Mouse (Mus musculus): ENCODE data around the gene Nudt5.
A peak's percentile ranks its signal among the peaks of the same experiment; 100 is the strongest.
"Not testable (repeated sequence)": the region's sequence is repeated elsewhere in the genome, so short reads cannot be mapped to it uniquely, and the experiment has no call there.

Gene Nudt5

GRCm38 (mm10) chr2:5844873-5845631 is at the start of gene Nudt5, which contains the start of gene Cdc123:
Nudt5 (plus strand) TSS chr2:5845019.
Cdc123 (minus strand) TSS chr2:5845164.
- peak; percentile 86 for DNase-seq

DNA sequence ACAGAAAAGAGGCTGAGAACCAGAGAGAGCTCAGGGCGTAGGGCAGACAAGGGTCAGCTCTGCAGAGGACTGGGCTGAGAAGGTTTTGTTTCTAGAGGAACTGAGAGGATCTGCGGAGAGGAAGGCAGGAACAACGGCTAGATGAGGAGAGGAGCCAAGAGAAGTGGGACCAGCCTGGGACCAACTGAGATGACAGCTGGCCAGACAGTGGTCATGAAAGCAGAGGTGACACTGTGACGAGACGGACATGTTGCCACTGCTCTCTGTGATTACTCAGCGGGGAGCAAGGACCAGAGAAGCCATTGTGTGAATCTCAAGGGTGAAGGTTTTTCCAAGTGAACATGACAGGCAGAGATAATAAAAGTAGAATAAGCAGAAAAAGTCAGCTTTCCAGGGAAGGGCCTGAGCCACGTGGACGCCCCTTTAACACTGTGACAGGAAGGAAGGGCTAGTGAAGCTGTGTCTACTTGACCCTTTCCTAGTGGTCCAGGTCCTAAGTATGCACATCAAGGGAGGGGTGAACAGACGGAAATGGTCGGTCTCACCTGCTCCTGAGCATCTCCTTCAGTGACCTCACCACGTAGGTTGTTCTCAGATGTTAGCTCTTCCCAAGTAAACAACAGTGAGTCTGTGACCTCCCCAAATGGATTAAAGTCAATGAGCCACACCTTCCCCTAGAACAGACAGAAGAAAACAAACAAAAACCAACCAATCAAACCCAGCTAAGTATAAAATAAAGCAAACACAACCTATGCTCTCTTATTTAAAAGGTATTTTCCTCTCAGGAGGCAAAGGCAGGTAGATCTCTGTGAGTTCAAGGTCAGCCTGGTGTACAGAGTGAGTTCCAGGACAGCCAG is 46.8 kb upstream of the Nudt5 start:
- no peak for DNase-seq

DNA sequence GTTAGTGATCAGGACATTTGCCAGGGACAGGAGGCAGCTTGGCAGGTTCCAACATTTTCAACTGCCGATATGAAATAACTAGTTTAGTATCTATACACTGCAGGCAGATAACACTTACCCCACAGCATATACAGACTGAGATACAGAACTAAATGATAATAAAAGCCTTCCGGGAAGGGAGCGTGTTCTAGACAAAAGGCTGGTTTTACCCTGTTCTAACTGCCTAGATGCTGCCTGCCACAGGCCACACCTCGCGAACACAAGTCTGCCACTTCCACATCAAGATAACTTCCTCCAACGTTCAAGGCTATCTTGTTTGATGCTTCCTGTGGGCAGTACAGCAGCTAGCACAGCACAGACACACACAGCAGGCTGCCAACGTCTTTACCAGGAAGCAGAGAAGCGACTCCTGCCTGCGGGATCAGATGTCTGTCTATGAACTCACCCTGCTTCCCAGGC is 43.6 kb upstream of the Nudt5 start:
- DNase-seq: peak; percentile 49

GRCm38 (mm10) chr2:5801927-5802590 is 42.8 kb upstream of the Nudt5 start:
- DNase-seq: no peak

DNA sequence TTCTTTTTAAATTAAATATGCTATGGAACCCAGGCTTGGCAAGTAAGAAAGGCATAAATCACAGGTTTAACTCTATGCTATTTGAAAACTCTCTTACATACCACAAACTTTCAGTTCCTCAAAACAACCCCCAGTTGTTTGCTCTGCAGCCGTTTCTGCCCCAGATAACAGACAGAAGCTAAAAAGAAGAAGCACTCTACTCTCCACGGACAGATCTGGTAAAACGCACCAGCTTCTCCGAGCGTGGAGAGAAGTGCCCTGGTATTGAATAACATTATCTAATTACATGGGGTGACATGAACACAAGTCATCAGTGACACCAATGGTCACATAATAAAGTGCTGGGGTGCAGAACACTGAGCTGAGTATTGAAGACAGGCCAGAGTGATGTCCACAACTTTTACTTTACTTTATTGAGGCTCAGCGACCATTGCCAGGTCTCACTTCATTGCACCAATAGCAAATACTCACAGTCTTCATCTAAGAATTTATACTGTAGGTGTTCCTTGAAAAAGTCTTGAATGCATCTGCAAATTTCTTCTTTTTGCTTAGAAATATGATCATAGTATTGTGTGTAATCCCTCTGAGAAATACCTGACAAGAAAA is 40.3 kb upstream of the Nudt5 start:
- no peak for DNase-seq

- no peak for DNase-seq
Measured at GRCm38 (mm10) chr2:5805228-5805627, 39.6 kb upstream of the Nudt5 start.

GRCm38 (mm10) chr2:5806201-5806600 is 38.6 kb upstream of the Nudt5 start:
- DNase-seq: not testable (repeated sequence)

- DNase-seq: no peak
Measured at GRCm38 (mm10) chr2:5810036-5810718, 34.6 kb upstream of the Nudt5 start.

GRCm38 (mm10) chr2:5811235-5811782 is 33.5 kb upstream of the Nudt5 start:
- no peak for DNase-seq

DNA sequence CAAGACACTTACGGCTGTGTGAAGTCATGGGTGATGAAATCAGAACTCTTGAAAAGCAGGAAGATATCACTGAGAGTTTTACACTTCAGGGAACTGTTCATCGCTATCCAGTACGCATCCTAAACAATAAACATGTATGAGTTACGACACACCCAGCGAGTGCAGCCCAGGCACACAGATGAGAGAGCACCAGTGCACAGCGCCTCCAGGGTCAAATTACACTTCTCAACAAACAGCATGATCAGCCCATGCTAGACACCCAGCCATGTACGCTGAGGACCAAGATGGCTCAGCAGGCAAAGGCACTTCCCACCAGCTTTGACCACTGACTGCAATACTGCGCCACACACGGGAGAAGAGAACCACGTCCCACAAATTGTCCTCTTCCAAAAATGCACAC is 23.6 kb upstream of the Nudt5 start:
- no peak for DNase-seq

DNA sequence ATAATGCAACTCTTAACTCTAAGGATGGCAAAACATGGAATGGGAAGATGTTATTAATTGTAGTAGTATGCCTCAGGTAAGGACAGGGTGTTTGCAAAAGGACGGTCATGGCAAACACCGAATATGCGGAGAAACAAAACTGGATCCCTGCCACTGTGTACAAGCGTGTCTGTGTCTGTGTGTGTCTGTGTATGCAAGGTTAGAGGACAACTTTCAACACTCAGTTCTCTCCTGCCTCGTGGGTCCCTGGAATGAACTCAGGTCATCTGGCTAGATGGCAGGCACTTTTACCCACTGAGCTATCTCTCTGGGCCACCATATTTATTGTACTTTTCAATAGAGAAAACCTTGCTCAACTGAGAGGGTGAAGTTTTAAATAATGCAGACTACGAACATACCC is 22.4 kb upstream of the Nudt5 start:
- no peak for DNase-seq

DNA sequence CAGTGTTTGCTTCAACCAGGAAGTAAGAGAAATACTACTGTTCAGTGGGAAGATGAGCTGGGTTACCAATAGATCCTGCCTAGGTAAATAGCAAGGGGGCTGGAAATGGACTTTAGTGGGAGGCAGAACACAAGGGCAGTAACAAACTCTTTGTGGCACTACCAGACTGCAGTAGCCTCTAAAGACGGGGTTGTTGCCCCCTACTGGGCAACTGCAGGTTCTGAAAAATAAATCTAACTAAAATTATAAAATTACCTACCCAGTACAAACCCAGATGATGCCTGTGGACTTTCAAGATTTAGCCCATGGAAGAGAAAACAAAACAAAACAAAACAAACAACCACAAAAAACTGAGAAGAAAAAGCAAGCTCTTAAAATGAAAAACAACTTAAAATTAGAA is 20.6 kb upstream of the Nudt5 start:
- no peak for DNase-seq

DNA sequence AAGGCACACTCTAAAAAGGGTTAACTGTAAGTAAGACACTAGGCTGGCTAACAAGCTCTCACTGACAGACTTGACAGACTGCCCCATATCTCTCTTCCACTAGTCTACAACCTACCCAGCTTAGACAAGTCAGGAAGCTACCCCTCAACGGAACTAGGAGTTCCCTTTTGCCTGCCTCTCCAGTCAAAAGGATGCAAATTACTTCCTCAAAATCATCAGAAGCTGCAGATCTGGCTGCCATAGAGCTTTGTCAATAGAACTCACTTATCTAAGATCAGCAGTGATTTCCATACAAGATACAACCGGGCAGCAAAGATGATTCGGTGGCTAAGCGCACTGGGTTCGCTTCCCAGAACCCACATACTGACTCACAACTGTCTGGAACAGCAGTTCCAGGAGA is 20.1 kb upstream of the Nudt5 start:
- no peak for DNase-seq

- no peak for DNase-seq
Measured at GRCm38 (mm10) chr2:5825265-5825913, 19.4 kb upstream of the Nudt5 start.

GRCm38 (mm10) chr2:5840815-5841214 is 4.0 kb upstream of the Nudt5 start:
- DNase-seq: no peak

DNA sequence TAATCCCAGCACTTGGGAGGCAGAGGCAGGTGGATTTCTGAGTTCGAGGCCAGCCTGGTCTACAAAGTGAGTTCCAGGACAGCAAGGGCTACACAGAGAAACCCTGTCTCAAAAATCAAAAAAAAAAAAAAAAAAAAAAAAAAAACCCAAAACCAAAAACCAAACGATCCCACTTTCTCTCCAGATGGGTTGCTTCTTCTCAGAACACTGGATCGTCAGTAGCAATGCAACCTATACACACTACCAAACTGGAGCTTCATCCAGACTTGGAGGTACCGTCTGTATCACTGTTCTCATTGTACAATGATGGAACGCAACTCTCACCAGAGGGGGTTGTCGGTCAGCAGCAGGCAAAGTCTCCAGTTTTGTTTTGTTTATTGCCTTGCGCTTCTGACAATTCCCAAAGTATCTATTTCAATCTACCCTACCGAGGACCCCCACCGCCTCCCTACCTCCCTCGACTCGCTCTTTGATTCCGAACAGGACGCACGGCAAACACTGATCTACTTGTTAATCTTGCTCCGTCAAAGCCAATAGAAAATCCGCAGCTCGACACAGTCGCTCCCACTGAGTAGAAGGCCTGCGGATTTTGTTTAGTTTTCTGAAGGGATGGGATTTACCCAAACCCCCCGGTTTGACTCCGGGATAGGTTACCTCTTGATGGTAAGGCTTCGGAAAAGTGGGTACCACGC is 492 bp upstream of the Nudt5 start:
- no peak for DNase-seq

DNA sequence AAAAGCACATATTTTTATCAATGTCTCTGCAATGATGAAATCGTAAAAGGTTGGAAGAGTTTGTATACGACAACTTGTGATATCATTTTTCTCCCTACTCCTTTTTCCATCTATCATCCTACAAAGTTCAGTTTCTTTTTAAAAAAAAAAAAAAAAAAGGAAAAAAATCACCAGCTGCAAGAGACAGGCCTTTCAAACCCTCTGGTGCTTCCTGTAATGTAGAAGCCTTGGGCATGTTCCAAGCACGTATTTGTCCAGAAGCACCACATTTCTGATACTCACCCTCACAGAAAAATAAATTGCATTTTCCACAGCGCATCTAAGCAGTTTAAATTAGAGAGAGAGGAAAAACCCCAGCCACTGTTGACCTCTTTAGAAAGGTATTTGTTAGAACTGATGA is 1.0 kb downstream of the Nudt5 start:
- no peak for DNase-seq

- no peak for DNase-seq
Measured at GRCm38 (mm10) chr2:5851116-5851515, 6.3 kb downstream of the Nudt5 start.

DNA sequence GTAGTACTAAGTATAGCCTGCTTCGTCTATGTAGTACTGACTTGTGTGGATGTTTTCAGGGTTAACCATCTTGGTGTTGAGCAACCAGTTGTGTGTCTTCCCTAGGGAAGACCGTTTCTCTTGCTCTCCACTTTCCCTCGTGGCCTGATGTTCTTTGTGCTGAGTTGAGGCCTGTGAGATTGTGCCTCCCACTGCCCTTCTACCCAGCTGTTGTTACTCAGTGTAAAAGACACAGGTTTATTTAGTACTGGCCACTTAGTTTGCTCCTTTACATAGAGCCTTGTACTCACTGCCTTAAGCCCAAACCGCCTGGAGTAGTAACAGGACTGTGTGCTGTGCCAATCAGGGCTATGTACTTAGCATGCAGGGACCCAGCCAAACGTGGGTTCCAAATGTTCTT is 7.0 kb downstream of the Nudt5 start:
- no peak for DNase-seq

- no peak for DNase-seq
Measured at GRCm38 (mm10) chr2:5862834-5863233, 18.0 kb downstream of the Nudt5 start, which contains the start of gene Gm13199. Gm13199 (minus strand) TSS chr2:5862934.

- DNase-seq: no peak
Measured at GRCm38 (mm10) chr2:5867681-5868080, 22.9 kb downstream of the Nudt5 start.
